Mouse (Mus musculus) heart, adult 2 months (tissue): ENCODE data around the gene Tmem209. TPM values are rescaled to one million over a fixed set of nuclear protein-coding genes. Genes with fewer than 3 reads are reported as not detected.

Experiments used
- DNase-seq, 2 experiments: peaks; one replicate each; pipeline ENCODE4 v3.0.0; 2021
- H3K27ac ChIP-seq: fragments of 200-600 bp; 2 replicates; pipeline ENCODE4 v1.8.1; 2022
- H3K27me3 ChIP-seq: fragments of 200-500 bp; 2 replicates; pipeline ENCODE4 v1.6.1; 2012; ENCODE audit warnings: mild to moderate bottlenecking, low read length, inconsistent platforms, mixed read lengths; ENCODE audit not compliant: control insufficient read depth, insufficient read depth
- H3K36me3 ChIP-seq: fragments of 200-500 bp; 2 replicates; pipeline ENCODE4 v1.6.1; 2012; ENCODE audit warnings: low read length, inconsistent platforms; ENCODE audit not compliant: control insufficient read depth, insufficient read depth
- H3K4me1 ChIP-seq: fragments of 200-500 bp; 2 replicates; pipeline ENCODE4 v1.6.1; 2011; ENCODE audit warnings: low read length; ENCODE audit not compliant: control insufficient read depth, insufficient read depth
- H3K4me3 ChIP-seq: fragments of 200-600 bp; 2 replicates; pipeline ENCODE4 v1.8.1; 2022
- H3K79me2 ChIP-seq: fragments of 200-500 bp; replicated peaks from 2 replicates; pipeline ENCODE4 v1.6.1; 2012; ENCODE audit warnings: mild to moderate bottlenecking, inconsistent platforms, low read length, moderate library complexity, mixed read lengths; ENCODE audit not compliant: control insufficient read depth, insufficient read depth
- H3K9ac ChIP-seq: fragments of 200-500 bp; 2 replicates; pipeline ENCODE4 v1.6.1; 2012; ENCODE audit warnings: low read depth, mild to moderate bottlenecking, control low read depth, inconsistent platforms, low read length, mixed read lengths
- CTCF ChIP-seq: fragments of 200-600 bp; IDR thresholded peaks from 2 replicates; pipeline ENCODE4 v1.8.1; 2022; ENCODE audit warnings: antibody characterized with exemption, mild to moderate bottlenecking, moderate library complexity
- EP300 ChIP-seq: fragments of 200-500 bp; IDR thresholded peaks from 2 replicates; pipeline ENCODE4 v1.6.1; 2011; ENCODE audit warnings: low read depth, low read length, control low read depth; ENCODE audit not compliant: insufficient read depth
- POLR2A ChIP-seq: fragments of 200-500 bp; IDR thresholded peaks from 2 replicates; pipeline ENCODE4 v1.6.1; 2011; ENCODE audit warnings: mild to moderate bottlenecking, low read depth, low read length, control low read depth; ENCODE audit not compliant: insufficient read depth
- WGBS: fragments of 180-500 bp; shearing (Covaris S2); methylation state at CpG from one replicate; pipeline ENCODE4 v1.1.7; 2018; 5-methylcytosine and 5-hydroxymethylcytosine counted together
- intact Hi-C: fragments of 180-260 bp; cut with DNase I; formaldehyde crosslinking; loops from one replicate; pipeline ENCODE4 v1.15.1; 2025
- polyA plus RNA-seq: library from polyadenylated mRNA; depleted of rRNA; stranded (reverse); fragments of >200 nt; gene quantifications from 2 replicates; pipeline ENCODE4 v1.2.3, GENCODE M21; 2012
- total RNA-seq, 2 experiments: library from RNA; stranded (reverse); gene quantifications; 2 replicates each; pipeline ENCODE4 v1.2.3; 2021

Gene Tmem209
- total and polyA plus RNA-seq, 3 experiments, result 6.3 to 15.9 (median 7.5) TPM

- intact Hi-C loops, result no loop called here
Observed at GRCm38 (mm10) chr6:30499049-30499448, 10.5 kb downstream of the Tmem209 start.

GRCm38 (mm10) chr6:30486504-30486903 is 23.1 kb downstream of the Tmem209 start:
- TF ChIP-seq POLR2A (no peak), EP300 (no peak), CTCF (no peak)

More at GRCm38 (mm10) chr6:30499049-30499448, 10.5 kb downstream of the Tmem209 start:
- Histone ChIP-seq H3K36me3 (peaks cover 3% of the 10 kb centered on the region), H3K27me3 (no peaks in the 10 kb centered on the region), H3K4me1 (no peaks in the 10 kb centered on the region), H3K79me2 (no peaks in the 10 kb centered on the region), H3K4me3 (no peak overlapping the region), H3K9ac (no peak overlapping the region), H3K27ac (no peak overlapping the region)
- no peak for DNase-seq
- TF ChIP-seq EP300, result no peak
- no peak for TF ChIP-seq POLR2A
- TF ChIP-seq CTCF, result no peak
- WGBS, result 43% methylated on average over 3 of the region's 3 CpGs

GRCm38 (mm10) chr6:30482908-30483307 is 26.7 kb downstream of the Tmem209 start:
- WGBS, result 82% methylated on average over 2 of the region's 2 CpGs
- H3K36me3 ChIP-seq, result 0 out of 2 replicates have a peak, but pooled peaks cover 2% of the 10 kb centered on the region
- TF ChIP-seq EP300, result no peak
- no peak for TF ChIP-seq CTCF
- TF ChIP-seq POLR2A, result no peak
- H3K79me2 ChIP-seq, result no peaks in the 10 kb centered on the region
- no peaks in the 10 kb centered on the region for H3K4me1 ChIP-seq
- intact Hi-C loops, result no loop called here
- no peak overlapping the region for H3K27ac ChIP-seq
- no peak overlapping the region for H3K4me3 ChIP-seq
- no peak for DNase-seq
- no peaks in the 10 kb centered on the region for H3K27me3 ChIP-seq
- H3K9ac ChIP-seq, result no peak overlapping the region

More at GRCm38 (mm10) chr6:30486504-30486903, 23.1 kb downstream of the Tmem209 start:
- peaks cover 2% of the 10 kb centered on the region; the same call in 1 of the 2 replicates for H3K36me3 ChIP-seq
- WGBS, result 73% methylated on average over 6 of the region's 6 CpGs
- H3K4me1 ChIP-seq, result no peaks in the 10 kb centered on the region
- intact Hi-C loops, result no loop called here
- no peak overlapping the region for H3K4me3 ChIP-seq
- no peak overlapping the region for H3K27ac ChIP-seq
- no peak for DNase-seq
- H3K9ac ChIP-seq, result no peak overlapping the region
- no peaks in the 10 kb centered on the region for H3K79me2 ChIP-seq
- H3K27me3 ChIP-seq, result no peaks in the 10 kb centered on the region

GRCm38 (mm10) chr6:30479418-30479817 is 30.2 kb downstream of the Tmem209 start:
- no peaks in the 10 kb centered on the region for H3K36me3 ChIP-seq
- WGBS, result 79% methylated on average over 3 of the region's 3 CpGs
- TF ChIP-seq EP300, result no peak
- TF ChIP-seq POLR2A, result no peak
- no peak for TF ChIP-seq CTCF
- intact Hi-C loops, result no loop called here
- no peak overlapping the region for H3K9ac ChIP-seq
- no peaks in the 10 kb centered on the region for H3K79me2 ChIP-seq
- no peak overlapping the region for H3K4me3 ChIP-seq
- H3K27me3 ChIP-seq, result no peaks in the 10 kb centered on the region
- H3K27ac ChIP-seq, result no peak overlapping the region
- no peak for DNase-seq
- H3K4me1 ChIP-seq, result no peaks in the 10 kb centered on the region

GRCm38 (mm10) chr6:30477784-30478183 is 31.8 kb downstream of the Tmem209 start:
- Histone ChIP-seq H3K4me1 (no peaks in the 10 kb centered on the region), H3K79me2 (no peaks in the 10 kb centered on the region), H3K4me3 (no peak overlapping the region), H3K27ac (no peak overlapping the region), H3K36me3 (no peaks in the 10 kb centered on the region), H3K27me3 (no peaks in the 10 kb centered on the region), H3K9ac (no peak overlapping the region)
- 90% methylated on average over 6 of the region's 6 CpGs for WGBS
- TF ChIP-seq POLR2A (no peak), CTCF (no peak), EP300 (no peak)
- DNase-seq, result no peak
- intact Hi-C loops, result no loop called here

GRCm38 (mm10) chr6:30477210-30477714 is 32.3 kb downstream of the Tmem209 start:
- WGBS, result 93% methylated on average over 8 of the region's 8 CpGs
- Histone ChIP-seq H3K4me1 (no peaks in the 10 kb centered on the region), H3K9ac (no peak overlapping the region), H3K27ac (no peak overlapping the region), H3K27me3 (no peaks in the 10 kb centered on the region), H3K79me2 (no peaks in the 10 kb centered on the region), H3K4me3 (no peak overlapping the region), H3K36me3 (no peaks in the 10 kb centered on the region)
- no peak for DNase-seq
- TF ChIP-seq POLR2A (no peak), EP300 (no peak), CTCF (no peak)
- intact Hi-C loops, result no loop called here
